Mouse (Mus musculus) forebrain, embryonic 16.5 days (tissue): ENCODE measurements at regions not wholly inside any gene's neighbourhood (a gene's known extent, or its start where the extent isn't known, plus 50 kb on each side); places are given as distances from the start of the nearest gene placed in this dataset. TPM values are rescaled to one million over a fixed set of nuclear protein-coding genes. Genes with fewer than 3 reads are reported as not detected.

Experiments
- ATAC-seq: fragments of 200-750 bp; cut with Nextera tagmentation; 2 replicates; pipeline ENCODE4 v1.8.0; 2017; ENCODE audit warnings: mild to moderate bottlenecking, moderate library complexity
- H3K27ac ChIP-seq: fragments of 300-500 bp; sonication (generic); 2 replicates; pipeline ENCODE4 v1.5.1; 2014; ENCODE audit warnings: low read length, control low read depth
- H3K27me3 ChIP-seq: fragments of 300-500 bp; sonication (generic); replicated peaks from 2 replicates; pipeline ENCODE4 v1.6.1; 2014; ENCODE audit warnings: low read length; ENCODE audit not compliant: control insufficient read depth, insufficient read depth
- H3K36me3 ChIP-seq: fragments of 300-500 bp; sonication (generic); 2 replicates; pipeline ENCODE4 v1.6.1; 2014; ENCODE audit not compliant: control insufficient read depth, insufficient read depth
- H3K4me1 ChIP-seq: fragments of 300-500 bp; sonication (generic); replicated peaks from 2 replicates; pipeline ENCODE4 v1.6.1; 2014; ENCODE audit warnings: low read length; ENCODE audit not compliant: control insufficient read depth, insufficient read depth
- H3K4me2 ChIP-seq: fragments of 300-500 bp; sonication (generic); 2 replicates; pipeline ENCODE4 v1.6.1; 2014; ENCODE audit warnings: mild to moderate bottlenecking, low read length, control low read depth
- H3K4me3 ChIP-seq: fragments of 300-500 bp; sonication (generic); replicated peaks from 2 replicates; pipeline ENCODE4 v1.5.1; 2014; ENCODE audit warnings: mild to moderate bottlenecking, low read length, control low read depth
- H3K9ac ChIP-seq: fragments of 300-500 bp; sonication (generic); replicated peaks from 2 replicates; pipeline ENCODE4 v1.6.1; 2014; ENCODE audit warnings: low read depth, low read length, control low read depth
- H3K9me3 ChIP-seq: fragments of 300-500 bp; sonication (generic); 2 replicates; pipeline ENCODE4 v1.6.1; 2016; ENCODE audit warnings: low read length; ENCODE audit not compliant: control insufficient read depth
- microRNA-seq: library from miRNA; unstranded; fragments of <30 nt; microRNA quantifications from one replicate; pipeline ENCODE4, GENCODE M21; 2017

DNA sequence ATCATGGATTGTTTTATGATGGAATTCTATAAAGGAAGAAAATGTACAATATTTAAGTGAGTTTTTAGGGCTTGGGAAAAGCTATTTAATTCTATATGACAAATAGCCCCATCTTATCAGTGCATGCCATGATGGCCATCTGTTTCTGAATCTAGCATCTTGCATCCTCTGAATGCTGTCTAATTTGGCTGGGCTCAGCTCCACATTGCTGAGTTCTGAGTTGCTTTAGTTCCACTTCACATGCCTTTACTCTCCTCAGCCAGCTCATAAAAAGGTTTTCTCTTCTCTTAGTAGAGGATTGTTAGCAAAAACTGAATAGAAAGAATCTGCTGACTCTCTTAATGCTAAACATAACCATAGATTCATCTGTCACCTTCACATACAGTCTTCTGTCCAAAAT is 1063.4 kb downstream of the Sorcs1 start:
- no peak overlapping the region for H3K9ac ChIP-seq
- no peaks in the 10 kb centered on the region for H3K36me3 ChIP-seq
- H3K4me1 ChIP-seq: no peaks in the 10 kb centered on the region
- H3K4me3 ChIP-seq: no peak overlapping the region
- no peaks in the 10 kb centered on the region for H3K27me3 ChIP-seq
- H3K4me2 ChIP-seq: no peak overlapping the region
- no peak for ATAC-seq
- H3K27ac ChIP-seq: no peak overlapping the region
- H3K9me3 ChIP-seq: no peaks in the 10 kb centered on the region

Small RNA genes in the stretch of these regions (microRNA-seq; reads per million reads assigned to microRNA genes)
- gene Gm27935: not detected
